Mouse (Mus musculus) olfactory bulb, adult 2 months (tissue): ENCODE data around the gene Aldh3b1.

ENCODE experiments used
- CTCF ChIP-seq: fragments of 200-500 bp; IDR thresholded peaks from 2 replicates; pipeline ENCODE4 v1.5.1; 2012; ENCODE audit warnings: low read depth, mild to moderate bottlenecking, low read length, moderate library complexity; ENCODE audit not compliant: insufficient read depth
- POLR2A ChIP-seq: fragments of 200-500 bp; IDR thresholded peaks from 2 replicates; pipeline ENCODE4 v1.6.1; 2012; ENCODE audit warnings: mild to moderate bottlenecking, low read depth, low read length, moderate library complexity; ENCODE audit not compliant: insufficient read depth

DNA sequence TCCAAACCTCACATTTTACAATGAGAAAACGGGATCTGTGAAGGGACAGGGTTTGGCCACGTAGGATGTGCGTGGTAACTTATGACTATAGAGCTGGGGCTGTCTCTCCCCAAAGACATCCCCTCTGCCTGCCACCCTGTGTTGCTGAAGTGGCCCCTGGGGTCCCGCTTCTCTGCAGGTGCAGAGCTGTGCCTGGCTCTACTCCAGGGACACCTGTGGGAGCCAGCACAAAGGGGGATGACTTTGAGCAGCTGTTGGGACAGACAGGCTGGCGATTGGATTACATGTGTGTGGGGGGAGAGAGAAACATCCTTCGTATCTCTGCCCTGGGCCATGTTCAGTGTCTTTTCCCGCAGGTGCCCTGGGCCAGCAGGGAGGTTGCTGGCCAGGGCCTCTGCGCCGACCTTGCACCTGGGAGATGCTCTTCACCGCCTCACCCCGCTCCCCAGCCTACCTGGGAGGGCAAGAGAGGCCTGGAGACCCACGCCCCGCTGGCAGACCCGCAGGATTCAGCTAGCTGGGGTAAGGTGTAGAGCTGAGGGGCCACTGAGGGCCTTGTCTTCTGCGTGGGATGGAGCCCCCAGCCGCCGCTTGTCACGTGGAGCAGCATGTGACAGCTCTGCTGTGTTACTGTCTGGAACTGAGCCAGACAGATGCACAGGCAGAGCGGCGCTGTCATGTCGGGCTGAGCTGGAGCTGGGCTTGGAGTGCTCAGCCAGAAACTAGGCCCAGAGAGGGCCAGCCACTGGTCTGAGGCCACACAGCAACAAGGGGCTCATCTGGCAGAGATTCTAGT lies 852 bp upstream of the Aldh3b1 start:
- TF ChIP-seq CTCF (no peak), POLR2A (no peak)
